Mouse (Mus musculus) C2C12 (cell line): ENCODE data around the gene Fhit. TPM values are rescaled to one million over a fixed set of nuclear protein-coding genes. Genes with fewer than 3 reads are reported as not detected.

ENCODE experiments used
- H3K27me3 ChIP-seq: one replicate; pipeline ENCODE4 v1.6.1; 2011; ENCODE audit not compliant: control insufficient read depth, insufficient read depth, insufficient read length
- H3K36me3 ChIP-seq: one replicate; pipeline ENCODE4 v1.6.1; 2011; ENCODE audit not compliant: control insufficient read depth, insufficient read depth
- H3K4me3 ChIP-seq: one replicate; pipeline ENCODE4 v1.5.1; 2011; ENCODE audit warnings: mild to moderate bottlenecking, control low read depth; ENCODE audit not compliant: poor library complexity, insufficient read depth, severe bottlenecking
- H3K79me2 ChIP-seq: one replicate; pipeline ENCODE4 v1.6.1; 2011; ENCODE audit not compliant: control insufficient read depth, insufficient read depth
- H3K79me3 ChIP-seq: one replicate; pipeline ENCODE4 v1.6.1; 2011; ENCODE audit warnings: low read depth, control low read depth
- H3ac ChIP-seq: one replicate; pipeline ENCODE3; 2011; ENCODE audit warnings: low read depth; ENCODE audit not compliant: control insufficient read depth, insufficient read length
- CEBPB ChIP-seq: IDR thresholded peaks from one replicate; pipeline ENCODE4 v1.6.1; 2011; ENCODE audit warnings: low read depth, mild to moderate bottlenecking, control low read depth, moderate library complexity
- CTCF ChIP-seq: IDR thresholded peaks from one replicate; pipeline ENCODE4 v1.5.1; 2011; ENCODE audit not compliant: control insufficient read depth, insufficient read depth, insufficient read length
- FOSL1 ChIP-seq: IDR thresholded peaks from one replicate; pipeline ENCODE4 v1.8.0; 2011; ENCODE audit warnings: mild to moderate bottlenecking, low read length; ENCODE audit not compliant: poor library complexity, insufficient read depth, severe bottlenecking
- MAX ChIP-seq: IDR thresholded peaks from one replicate; pipeline ENCODE4 v1.6.1; 2011; ENCODE audit warnings: mild to moderate bottlenecking, control low read depth
- MYOD1 ChIP-seq: IDR thresholded peaks from one replicate; pipeline ENCODE4 v1.6.1; 2011; ENCODE audit warnings: low read depth; ENCODE audit not compliant: control insufficient read depth, insufficient read length
- MYOG ChIP-seq: IDR thresholded peaks from one replicate; pipeline ENCODE4 v1.6.1; 2011; ENCODE audit not compliant: control insufficient read depth, insufficient read length; ENCODE audit errors: extremely low read depth
- USF1 ChIP-seq: IDR thresholded peaks from one replicate; pipeline ENCODE4 v1.6.1; 2011; ENCODE audit warnings: low read depth, mild to moderate bottlenecking, control low read depth, moderate library complexity
- polyA plus RNA-seq: library from polyadenylated mRNA; unstranded; fragments of >200 nt; fragmentation: generic; extraction: Trizol; gene quantifications from one replicate; pipeline ENCODE4 v1.2.1, GENCODE M21; 2012; ENCODE audit warnings: missing spikeins

The Fhit gene
- polyA plus RNA-seq, 1 experiment: not detected

GRCm38 (mm10) chr14:10677627-10678026 is 484.2 kb downstream of the Fhit start:
- Histone ChIP-seq H3K36me3 (no peaks in the 10 kb centered on the region), H3K4me3 (no peak overlapping the region), H3K27me3 (no peaks in the 10 kb centered on the region), H3K79me3 (no peaks in the 10 kb centered on the region), H3ac (no peak overlapping the region), H3K79me2 (no peaks in the 10 kb centered on the region)
- TF ChIP-seq MYOG (no peak), CTCF (no peak), CEBPB (no peak), MAX (no peak), USF1 (no peak), FOSL1 (no peak), MYOD1 (no peak)

- TF ChIP-seq CEBPB: no peak
- Histone ChIP-seq H3K4me3 (no peak overlapping the region), H3K79me3 (no peaks in the 10 kb centered on the region), H3K36me3 (no peaks in the 10 kb centered on the region), H3K79me2 (no peaks in the 10 kb centered on the region), H3ac (no peak overlapping the region), H3K27me3 (no peaks in the 10 kb centered on the region)
These were observed 501.6 kb downstream of the Fhit start for GRCm38 (mm10) chr14:10660247-10660646.

- Histone ChIP-seq H3K4me3 (no peak overlapping the region), H3ac (no peak overlapping the region), H3K79me2 (no peaks in the 10 kb centered on the region), H3K27me3 (no peaks in the 10 kb centered on the region), H3K79me3 (no peaks in the 10 kb centered on the region), H3K36me3 (no peaks in the 10 kb centered on the region)
- TF ChIP-seq CTCF: no peak
- TF ChIP-seq MAX: no peak
- no peak for TF ChIP-seq USF1
- no peak for TF ChIP-seq MYOD1
- no peak for TF ChIP-seq CEBPB
- no peak for TF ChIP-seq FOSL1
- TF ChIP-seq MYOG: no peak
These were observed 502.5 kb downstream of the Fhit start for GRCm38 (mm10) chr14:10659326-10659725.

- Histone ChIP-seq H3ac (no peak overlapping the region), H3K79me3 (no peaks in the 10 kb centered on the region), H3K36me3 (no peaks in the 10 kb centered on the region), H3K27me3 (no peaks in the 10 kb centered on the region), H3K4me3 (no peak overlapping the region), H3K79me2 (no peaks in the 10 kb centered on the region)
- TF ChIP-seq CEBPB (no peak), CTCF (no peak), MYOG (no peak), MAX (no peak), USF1 (no peak), FOSL1 (no peak), MYOD1 (no peak)
These were observed 503.6 kb downstream of the Fhit start for GRCm38 (mm10) chr14:10658219-10658618.

GRCm38 (mm10) chr14:10657364-10657763 is 504.5 kb downstream of the Fhit start:
- Histone ChIP-seq H3K79me2 (no peaks in the 10 kb centered on the region), H3K27me3 (no peaks in the 10 kb centered on the region), H3K36me3 (no peaks in the 10 kb centered on the region), H3K4me3 (no peak overlapping the region), H3ac (no peak overlapping the region), H3K79me3 (no peaks in the 10 kb centered on the region)
- TF ChIP-seq MYOD1 (no peak), CEBPB (no peak), USF1 (no peak), CTCF (no peak), MAX (no peak), FOSL1 (no peak), MYOG (no peak)

GRCm38 (mm10) chr14:10655842-10656241 is 506.0 kb downstream of the Fhit start:
- TF ChIP-seq MAX (no peak), FOSL1 (no peak), USF1 (no peak), MYOD1 (no peak), MYOG (no peak), CEBPB (no peak), CTCF (no peak)
- Histone ChIP-seq H3K27me3 (no peaks in the 10 kb centered on the region), H3K4me3 (no peak overlapping the region), H3K36me3 (no peaks in the 10 kb centered on the region), H3ac (no peak overlapping the region), H3K79me3 (no peaks in the 10 kb centered on the region), H3K79me2 (no peaks in the 10 kb centered on the region)
